Mouse (Mus musculus) megakaryocyte progenitor cell, adult 5-6 weeks (primary cell): ENCODE results near the gene Tmem30a. TPM values are rescaled to one million over a fixed set of nuclear protein-coding genes. Genes with fewer than 3 reads are reported as not detected.

Experiments used
- ATAC-seq: replicated peaks from 2 replicates; pipeline ENCODE4 v1.8.0; 2016; ENCODE audit warnings: mild to moderate bottlenecking, moderate TSS enrichment, inconsistent platforms; ENCODE audit not compliant: poor library complexity
- total RNA-seq, 2 experiments: library from RNA; stranded (forward) in 1 of 2; stranded (reverse) in 1 of 2; fragments of 157-497, 149-512 nt in 1 of 2; fragments of 200-1000 nt in 1 of 2; gene quantifications; 2 replicates each; pipeline versions ENCODE4 v1.2.3 to v1.2.4; 2015 to 2017

Gene Tmem30a
- 77.2 and 89.3 TPM in 2 replicates for total RNA-seq (2015)
- 78.9 and 95.5 TPM in 2 replicates for total RNA-seq (2017)

DNA sequence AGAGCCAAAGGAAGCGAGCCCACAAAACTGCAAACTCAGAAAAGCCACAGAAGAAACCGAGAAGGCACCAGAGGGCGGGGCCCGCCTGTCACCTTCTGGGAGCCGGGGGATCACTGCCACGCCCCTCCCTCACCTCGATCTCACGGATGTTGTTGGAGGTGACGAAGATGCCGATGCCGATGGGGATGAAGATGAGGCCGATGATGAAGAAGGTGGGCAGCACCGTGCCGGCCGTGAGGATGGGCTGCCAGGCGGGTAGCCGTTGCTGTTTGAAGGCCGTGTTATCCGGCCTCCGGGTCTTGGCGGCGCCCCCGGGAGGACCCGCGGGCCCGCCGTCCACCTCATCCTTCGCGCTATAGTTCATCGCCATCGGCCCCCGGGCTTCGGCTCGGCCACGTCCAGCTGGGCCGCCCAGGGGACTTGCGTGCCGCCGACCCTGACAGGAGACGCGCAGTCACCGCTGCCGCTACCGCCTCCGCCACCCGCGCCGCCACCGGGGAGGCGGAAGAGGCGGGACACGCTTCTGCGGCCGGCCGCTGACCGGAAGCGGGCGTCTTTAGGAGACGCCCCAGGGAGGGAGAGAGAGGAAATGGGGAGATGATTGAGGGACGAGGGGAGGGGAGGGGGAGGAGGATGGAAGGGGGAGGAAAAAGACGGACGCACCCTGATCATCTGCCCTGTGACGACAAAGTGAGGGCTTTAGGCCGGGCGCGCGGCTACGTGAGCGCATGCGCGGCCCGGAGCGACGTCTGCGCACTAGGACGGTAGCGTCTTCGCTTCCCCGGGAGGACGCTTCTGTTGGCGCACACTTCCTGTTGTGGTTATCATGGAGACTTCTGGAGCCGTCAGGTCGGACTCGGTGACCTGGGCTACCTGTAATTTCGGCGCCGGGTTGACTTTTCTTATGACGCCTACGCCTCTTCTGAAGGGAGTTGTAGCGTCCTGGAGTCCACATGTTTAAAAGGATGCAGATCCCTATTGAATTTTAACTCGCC lies at the start of gene Tmem30a:
Gene Tmem30a, minus strand, starts transcription at position 667 of the 995 bp plus-strand sequence.
- peak; percentile 90 for ATAC-seq

DNA sequence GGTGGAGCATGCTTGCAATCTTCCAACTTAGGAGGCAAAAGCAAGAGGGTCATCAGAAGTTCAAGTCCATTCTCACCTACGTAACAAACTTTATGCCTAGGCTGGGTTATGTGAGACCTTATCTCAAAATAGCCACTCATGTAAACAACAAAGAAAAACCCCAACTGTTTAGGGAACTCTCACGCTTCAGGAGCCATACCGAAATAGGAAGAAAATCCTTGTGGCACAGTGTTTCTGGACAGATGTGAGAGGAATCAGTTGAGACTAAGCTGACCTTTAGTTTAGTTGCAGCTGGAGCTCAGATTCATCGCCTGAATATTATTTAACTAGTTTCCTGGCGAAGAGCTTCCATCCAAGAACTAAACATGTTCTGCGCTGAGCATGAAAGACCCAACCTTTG lies 49.3 kb upstream of the Tmem30a start:
- no peak for ATAC-seq

DNA sequence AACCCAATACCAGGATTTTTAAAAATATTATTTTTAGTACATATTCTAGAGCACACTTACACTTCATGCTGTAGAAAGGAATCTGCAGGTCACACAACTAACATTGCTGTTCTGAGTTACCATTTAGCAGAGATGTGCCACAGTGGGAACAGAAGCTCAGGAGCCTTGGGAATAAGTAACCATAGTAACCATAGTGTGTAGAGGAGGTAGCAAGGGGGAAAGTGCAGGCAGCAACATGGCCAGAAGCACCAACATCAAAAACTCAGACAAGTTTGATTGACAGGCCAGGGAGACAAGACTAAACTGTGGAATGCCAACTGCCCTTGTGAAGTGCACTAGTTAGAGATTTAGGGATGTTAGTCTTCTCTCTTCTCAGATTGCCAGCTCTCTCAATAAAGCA lies 48.7 kb upstream of the Tmem30a start:
- ATAC-seq, result no peak

DNA sequence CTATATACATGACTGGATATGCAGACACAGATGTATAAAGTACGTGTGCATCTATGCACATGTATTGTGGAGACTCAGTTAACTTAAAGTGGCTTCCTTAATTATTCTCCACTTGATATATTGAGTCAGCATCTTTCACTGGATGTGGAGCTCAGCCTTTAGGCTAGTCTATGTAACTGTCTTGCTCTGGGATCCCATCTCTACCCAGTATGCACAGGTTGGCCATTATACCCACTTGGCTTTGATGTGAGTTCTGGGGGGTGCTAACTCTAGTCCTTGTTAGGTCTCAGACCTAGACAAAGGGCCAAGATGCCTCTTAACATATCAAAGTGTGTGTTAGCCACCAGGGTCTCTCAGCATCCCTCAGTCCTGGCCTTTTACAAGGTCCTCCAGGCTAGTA lies 38.0 kb upstream of the Tmem30a start:
- ATAC-seq, result no peak

DNA sequence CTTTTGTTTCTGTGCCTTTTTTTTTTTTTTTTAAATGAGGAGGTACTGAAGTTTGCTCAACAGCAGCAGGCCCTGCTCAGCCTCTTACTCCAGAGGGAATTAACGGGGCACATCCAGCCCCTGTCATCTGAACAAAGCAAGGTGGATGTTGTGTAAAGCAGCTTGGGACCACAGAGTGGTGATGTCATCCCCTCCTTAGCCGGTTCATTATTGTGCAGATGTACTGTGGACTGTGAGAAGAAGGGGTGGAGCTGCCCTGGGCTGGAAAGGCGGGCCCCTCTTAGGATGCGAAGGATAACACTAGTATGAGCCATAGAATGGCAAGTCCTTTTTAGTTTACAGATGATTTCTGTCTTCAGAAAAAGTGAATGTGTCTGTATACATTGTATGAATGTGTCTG lies 37.6 kb upstream of the Tmem30a start:
- ATAC-seq, result peak; percentile 61

DNA sequence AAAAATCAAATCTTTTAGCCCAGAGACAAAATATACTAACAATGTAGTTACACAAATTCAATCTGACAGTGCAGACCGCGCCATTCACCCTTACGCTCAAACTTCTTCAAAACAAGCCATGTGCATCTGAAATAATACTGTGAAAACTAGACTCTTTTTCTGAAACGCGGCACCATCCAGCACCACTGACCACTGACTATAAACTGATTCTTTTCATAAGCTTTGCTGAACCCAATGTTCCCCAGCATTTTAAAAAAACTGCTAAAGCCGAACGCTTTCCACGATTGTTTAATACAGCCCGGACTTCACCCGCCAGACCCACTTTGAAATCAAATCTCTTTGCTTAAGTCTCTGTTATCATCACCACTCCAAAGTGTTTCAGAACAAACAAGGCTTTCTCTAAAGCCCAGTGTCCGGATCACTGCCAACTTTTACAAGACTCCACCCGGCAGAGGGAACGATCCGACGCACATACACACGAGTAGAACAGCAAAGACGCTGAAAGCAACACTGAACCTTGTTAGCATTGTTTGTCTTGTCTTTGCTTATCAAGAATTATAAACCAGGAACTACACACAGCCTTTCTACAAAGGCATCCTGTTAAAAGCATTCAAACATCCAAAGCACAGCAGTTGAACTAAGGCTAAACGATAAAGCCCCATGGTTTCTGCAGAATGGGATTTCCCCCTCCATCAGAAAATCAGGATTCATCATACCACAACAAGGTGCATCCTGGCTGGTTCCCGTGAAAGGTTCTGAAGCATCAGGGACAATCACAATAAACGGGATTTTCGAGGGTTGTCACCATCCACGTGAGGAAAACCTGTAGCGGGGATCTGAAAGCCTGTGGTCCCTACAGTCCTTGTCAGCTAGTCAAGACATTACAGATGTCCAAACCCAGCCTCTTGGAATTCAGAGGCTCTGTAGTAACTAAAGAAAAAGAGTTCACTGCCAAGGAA lies 36.8 kb upstream of the Tmem30a start:
- no peak for ATAC-seq

DNA sequence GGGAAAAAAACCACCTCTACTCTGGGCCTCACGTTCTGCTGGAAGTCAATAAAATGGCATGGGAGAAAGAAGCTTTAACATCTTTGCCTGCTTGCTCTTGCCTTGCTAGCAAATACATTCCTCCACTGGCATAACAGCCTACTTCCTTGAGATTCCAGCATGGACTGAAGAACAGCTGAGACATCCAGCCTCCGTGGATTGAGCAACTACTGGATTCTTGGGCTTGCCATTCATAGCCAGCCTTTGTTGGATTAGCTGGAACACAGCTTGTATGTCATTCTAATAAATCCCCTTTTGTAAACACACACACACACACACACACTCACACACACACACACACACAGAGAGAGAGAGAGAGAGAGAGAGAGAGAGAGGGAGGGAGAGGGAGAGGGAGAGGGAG lies 33.8 kb upstream of the Tmem30a start:
- no peak for ATAC-seq

DNA sequence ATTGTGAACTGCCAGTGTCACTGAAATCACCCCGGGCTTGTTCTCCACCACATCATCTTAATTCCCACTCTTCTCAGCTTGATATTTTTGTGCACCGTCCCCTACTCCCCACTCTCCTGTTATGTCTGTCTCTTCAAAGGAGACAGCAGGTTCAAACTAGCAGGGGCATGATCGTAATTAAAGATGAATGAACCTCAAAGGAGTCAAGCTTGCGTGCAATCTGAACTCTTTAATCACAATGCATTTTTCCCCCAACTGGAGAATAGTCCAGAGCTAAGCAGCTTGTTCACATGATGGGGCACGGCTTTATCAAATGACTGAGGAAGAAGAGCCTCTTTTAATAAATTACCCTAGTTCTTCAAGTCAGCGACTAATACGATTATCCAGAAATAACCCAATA lies 32.2 kb upstream of the Tmem30a start:
- ATAC-seq, result no peak

DNA sequence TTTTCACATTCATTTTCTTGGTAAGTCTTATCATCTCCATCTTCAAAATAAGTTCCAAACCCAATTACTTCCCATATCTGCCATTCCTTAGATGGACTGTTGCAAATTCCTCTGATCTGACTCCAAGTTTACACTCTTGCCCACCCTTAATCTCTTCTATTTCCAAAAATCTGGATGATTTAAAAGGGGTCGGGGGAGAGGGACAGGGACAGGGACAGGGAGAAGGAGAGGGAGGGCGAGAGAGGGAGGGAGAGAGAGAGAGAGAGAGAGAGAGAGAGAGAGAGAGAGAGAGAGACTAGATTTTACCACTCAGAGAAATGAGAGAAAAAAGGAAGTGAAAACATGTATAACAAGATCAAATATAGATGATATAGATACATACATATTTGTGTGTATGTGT lies 30.5 kb upstream of the Tmem30a start:
- ATAC-seq, result no peak

DNA sequence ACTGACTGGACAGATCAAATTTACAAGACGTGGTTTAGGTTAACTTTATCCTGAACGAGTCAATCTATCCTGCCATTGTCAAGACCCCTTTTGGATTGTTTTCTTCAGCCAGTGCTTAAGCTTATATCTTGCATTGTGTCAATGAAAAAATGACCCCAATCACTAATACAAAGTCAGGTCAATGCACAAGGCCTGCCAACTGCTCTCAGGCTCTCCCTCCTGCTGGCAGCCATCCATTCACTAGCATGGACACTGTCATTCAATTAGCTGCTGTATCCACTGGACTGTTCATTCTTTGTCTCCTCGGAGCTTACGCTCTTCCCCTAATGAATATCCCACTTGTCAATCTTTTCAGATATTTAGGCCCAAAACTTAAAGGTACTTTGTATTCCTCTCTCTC lies 30.1 kb upstream of the Tmem30a start:
- no peak for ATAC-seq

DNA sequence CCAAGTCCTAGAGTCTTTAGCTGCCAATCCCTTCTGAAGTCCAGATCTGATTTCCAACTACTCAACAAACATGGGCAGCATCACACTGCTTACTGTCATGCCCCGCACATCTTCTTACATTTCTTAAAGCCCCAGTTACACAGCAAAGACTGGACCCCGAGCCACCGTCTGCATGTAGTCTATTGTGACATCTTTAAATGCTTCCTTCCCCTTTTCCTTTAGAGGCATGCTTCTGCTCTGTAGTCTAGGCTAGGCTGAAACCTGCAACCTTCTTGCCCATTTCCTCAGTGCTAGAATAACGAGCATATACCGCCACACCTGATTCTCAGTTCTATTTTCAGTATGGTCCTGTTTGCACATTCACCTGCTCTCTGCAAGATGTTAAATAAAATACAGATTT lies 23.2 kb upstream of the Tmem30a start:
- peak; percentile 83 for ATAC-seq

DNA sequence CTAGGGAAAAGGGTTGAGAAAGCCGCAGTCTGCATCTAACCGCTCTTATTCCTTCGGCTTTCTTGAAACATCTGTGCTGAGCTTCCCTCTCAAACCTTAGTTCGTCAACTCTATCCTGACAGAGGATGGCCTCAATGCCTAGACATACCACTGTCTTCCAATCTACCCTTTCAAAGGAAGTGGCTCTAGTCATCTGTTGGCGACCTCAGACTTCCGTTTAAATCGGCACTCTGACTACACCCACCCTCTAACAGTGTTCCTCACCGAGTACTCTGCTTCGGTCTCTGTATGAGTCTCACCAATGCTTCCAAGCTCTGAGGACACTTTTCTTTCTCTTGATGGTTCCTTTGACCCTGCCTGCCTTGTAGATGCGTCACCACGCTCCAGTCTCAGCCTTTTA lies 22.7 kb upstream of the Tmem30a start:
- ATAC-seq, result peak; percentile 75

DNA sequence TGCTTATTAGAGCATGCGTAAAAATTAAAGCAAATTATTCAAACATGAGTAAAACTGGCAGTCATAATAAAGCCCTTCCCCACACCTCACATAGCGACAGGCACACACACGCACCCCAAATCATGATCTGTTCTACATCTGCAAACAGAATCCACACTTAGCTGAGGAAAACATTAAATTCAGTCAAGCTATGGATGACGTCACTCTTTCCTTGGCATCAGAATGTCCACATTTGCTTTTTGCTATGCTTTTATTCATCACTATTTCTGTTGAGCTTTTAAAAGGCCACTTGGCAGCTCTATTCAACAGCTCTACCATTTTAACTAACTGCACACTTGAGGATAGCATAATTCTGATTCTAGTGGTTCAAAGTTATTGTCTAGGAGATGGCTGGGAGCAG lies 21.3 kb upstream of the Tmem30a start:
- no peak for ATAC-seq

DNA sequence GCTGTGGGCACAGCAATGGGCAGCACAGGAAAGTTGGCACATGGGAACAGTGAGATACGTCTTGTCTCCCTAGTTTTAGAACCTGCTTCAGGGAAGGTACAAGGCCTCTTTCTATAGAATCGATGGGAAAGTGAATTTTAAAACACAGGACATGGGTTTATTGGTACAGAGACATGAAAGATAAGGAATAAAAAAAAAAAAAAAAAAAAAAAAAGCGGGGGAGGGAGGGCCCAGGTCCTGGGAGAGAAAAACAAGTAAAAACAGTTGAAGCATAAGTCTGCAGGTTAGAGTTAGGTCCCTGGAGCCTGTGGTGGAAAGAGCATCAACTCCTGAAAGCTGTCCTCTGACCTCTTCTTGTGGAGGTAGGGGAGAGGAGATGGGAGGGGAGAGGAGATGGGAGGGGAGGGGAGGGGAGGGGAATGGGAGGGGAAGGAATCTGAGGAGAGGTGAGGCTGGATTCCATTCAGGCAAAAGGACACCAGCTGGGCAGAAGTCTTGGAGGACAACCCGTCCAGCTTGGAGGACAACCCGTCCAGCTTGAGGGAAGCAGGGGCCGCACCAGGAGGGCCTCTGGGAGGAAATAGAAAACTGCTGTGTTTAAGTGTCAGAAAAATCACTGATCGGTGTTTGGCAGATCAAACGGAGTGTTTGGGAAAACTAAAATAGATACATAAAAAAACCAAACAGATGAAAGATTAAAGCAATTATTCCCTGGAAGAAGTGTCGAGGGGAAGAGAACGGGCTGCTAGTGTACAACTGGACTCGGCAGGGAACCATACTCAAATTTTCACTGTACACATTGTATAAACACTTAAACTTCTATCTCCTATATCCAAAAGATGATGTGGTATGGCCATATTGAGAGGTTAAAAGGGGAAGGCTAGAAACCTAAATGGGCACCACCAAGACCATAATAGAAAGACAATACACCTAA lies 17.9 kb upstream of the Tmem30a start:
- ATAC-seq, result no peak

DNA sequence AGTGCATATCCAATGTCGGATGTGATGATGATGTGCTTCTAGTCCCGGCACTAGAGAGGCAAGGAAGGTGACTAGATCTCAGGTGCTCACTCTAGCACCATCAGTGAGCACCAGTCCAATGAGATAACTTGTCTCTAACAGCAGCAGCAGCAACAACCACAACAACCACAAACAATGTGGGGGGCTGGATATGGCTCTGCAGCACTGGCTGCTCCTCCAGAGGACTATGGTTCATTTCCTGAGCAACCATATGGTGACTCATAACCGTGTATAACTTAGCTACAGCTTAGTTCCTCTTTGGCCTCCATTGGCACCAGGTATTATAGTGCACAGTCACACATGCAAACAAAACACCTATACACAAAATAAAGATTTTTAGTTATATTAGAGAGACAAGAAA lies 17.2 kb upstream of the Tmem30a start:
- peak; percentile 88 for ATAC-seq

DNA sequence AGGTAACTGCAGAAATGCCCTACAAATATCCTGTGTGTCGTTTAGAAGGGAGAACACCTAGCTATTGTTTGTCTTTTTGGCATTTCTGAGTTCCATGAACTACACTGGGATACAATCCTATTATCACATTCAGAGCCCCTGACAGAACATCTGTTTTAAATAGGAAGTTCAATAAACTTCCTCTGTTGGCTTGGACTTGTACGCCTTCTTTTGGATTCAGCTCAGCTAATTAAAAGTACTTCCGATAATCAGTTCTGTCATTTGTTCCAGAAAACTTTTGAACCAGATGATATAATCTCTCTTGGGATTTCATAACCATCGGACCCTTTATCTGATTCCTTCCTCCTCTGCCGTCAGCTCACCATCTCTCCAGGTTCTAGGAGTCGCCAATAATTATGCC lies 16.1 kb upstream of the Tmem30a start:
- no peak for ATAC-seq

DNA sequence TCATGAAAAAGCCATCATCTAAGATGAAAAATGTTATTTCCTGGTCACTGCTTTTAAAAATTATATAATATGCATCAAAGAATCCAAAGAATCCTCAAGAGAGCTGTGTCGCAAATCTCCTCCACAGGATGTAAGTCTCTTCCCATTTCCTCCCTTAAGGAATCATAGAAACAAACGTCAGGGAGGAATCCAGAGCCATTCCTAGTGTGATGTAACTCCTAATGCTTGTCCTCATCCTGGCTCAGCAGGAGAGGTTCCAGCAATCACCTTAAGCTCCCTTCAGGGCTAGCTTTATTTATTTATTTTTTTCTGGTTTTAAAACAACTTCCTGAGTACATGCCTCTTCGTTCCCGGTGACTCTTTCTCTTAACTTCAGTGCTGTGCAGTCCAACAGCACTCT lies 13.9 kb upstream of the Tmem30a start:
- no peak for ATAC-seq

DNA sequence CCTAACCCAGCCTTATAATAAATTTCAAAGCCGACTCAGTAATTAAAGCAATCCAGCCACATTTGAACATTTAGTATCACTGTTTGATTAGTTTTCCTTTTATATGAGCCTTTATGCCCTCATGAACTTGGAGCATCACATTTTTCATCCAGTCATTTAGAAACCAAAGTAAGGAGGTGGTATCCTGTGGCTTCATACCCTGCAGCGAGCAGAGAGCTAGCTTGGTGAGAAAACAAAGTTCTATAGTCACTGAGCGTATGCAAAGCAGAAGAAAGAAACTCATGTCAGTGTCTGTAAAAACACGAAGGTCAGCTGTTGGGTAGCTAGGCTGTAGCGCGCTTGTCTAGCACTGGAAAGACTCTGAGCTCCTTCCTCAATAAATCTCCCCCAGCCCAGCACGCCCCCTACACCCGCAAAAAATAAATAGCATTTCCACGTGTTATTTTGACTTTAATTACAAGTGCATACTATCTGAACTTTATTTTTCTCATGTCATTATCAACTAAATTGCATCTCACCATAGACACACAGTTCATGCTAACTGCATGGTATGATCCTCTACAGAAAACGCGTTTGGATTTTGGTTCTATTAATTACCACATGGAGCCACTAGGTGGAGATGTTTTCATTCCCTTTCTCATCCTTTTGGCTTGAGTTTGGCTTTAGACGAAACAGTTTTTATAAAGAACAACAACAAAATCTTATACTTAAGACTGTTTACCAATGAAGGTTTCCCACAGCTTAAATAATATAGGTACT lies 13.2 kb upstream of the Tmem30a start:
- peak; percentile 56; the same call in 1 of the 2 replicates for ATAC-seq

DNA sequence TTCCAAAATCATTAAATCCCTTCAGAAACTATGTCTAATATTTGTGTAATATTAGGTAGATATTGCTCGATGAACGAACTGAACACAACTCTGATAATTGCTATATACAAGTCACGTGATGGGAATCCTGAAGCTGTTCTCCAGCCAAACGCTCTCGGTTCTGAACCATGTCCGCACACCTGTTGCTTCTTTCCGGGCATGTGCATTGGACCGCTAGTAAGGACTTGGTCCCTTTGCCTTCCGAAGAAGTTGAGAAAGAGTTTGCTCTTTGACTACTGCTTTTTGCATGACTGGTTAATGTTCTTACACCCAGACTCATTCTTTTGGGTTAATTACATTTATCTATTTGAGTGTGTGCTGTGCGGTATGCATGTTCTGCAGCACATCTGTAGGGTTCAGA lies 12.1 kb upstream of the Tmem30a start:
- no peak for ATAC-seq
